Mouse (Mus musculus): ENCODE results near the gene Pak7. TPM values are rescaled to one million over a fixed set of nuclear protein-coding genes. Genes with fewer than 3 reads are reported as not detected.

Gene Pak7
- polyA plus RNA-seq, 1 experiment: 29.2 TPM

DNA sequence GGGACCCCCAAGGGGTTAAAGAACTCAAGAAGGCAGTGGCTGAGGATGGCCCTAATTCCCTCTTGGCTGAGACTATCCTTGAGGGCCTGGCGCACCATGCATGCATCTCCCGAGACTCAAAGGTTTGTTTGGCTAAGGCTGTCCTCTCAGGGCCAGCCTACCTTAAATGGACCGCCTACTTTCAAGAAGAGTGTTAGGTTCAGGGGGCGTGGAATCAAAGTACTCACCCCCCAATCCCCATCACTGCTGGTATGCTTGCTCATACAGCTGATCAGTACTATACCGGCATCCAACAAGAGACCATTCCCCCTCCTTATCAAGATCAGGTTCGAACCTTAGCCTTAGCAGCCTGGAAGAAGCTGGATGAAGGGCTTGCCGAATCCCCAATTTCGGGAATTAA lies 156.5 kb downstream of the Pak7 start:
- no peak for TF ChIP-seq CTCF (IDR thresholded peaks at IDR 0.05; ENCODE audit: extremely low read depth, insufficient read depth, low read length)
- no peak for TF ChIP-seq POLR2A (IDR thresholded peaks at IDR 0.05; ENCODE audit: extremely low read depth, insufficient read depth, low read length)
- Histone ChIP-seq H3K27ac (ENCODE audit: insufficient read depth, low read length) (no peak overlapping the region), H3K4me1 (ENCODE audit: control insufficient read depth, insufficient read depth, low read length) (no peaks in the 10 kb centered on the region), H3K4me3 (ENCODE audit: insufficient read depth, low read length) (no peak overlapping the region)

DNA sequence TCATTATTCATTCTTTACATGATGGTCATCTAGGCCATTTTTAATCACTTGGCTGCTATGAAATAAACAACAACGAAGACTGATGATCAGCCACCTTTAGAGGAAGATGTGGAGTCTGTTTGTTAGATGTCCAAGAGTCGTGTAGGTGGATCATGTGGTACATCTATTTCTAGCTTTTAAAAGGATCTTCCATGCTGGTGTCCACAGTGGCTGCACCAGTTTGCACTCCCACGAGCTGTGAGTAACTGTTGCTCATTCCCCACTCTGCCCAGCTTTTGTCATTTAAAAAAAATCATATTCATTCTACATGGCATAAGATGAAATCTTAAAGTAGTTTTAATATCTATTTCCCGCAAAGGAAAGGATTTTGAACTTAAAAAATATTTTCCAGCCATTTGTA lies 183.7 kb downstream of the Pak7 start:
- TF ChIP-seq CTCF (IDR thresholded peaks at IDR 0.05; ENCODE audit: extremely low read depth, insufficient read depth, low read length) (no peak), POLR2A (IDR thresholded peaks at IDR 0.05; ENCODE audit: extremely low read depth, insufficient read depth, low read length) (no peak)
- Histone ChIP-seq H3K4me3 (ENCODE audit: insufficient read depth, low read length) (no peak overlapping the region), H3K27ac (ENCODE audit: insufficient read depth, low read length) (no peak overlapping the region), H3K4me1 (ENCODE audit: control insufficient read depth, insufficient read depth, low read length) (no peaks in the 10 kb centered on the region)

DNA sequence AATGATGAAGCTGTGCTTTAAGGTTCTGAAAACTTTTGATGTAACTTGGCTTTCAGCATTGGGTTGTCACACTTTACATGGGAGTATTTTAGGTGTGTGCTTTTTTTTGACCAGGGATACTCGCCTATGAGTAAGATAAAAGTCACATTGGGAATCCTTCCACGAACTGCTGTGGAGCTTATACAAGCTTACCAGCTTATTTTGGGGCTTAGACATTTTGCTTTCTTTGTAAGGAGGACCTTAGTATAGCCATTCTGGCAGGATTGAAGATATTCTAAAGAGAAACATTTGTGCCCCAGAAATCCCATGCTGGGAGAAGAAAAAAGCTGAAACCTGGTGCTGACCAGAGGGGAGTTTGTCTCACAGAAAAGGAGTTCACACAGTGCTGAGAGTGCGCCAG lies 212.7 kb downstream of the Pak7 start:
- Histone ChIP-seq H3K4me3 (ENCODE audit: insufficient read depth, low read length) (no peak overlapping the region), H3K27ac (ENCODE audit: insufficient read depth, low read length) (no peak overlapping the region), H3K4me1 (ENCODE audit: control insufficient read depth, insufficient read depth, low read length) (no peaks in the 10 kb centered on the region)
- TF ChIP-seq CTCF (IDR thresholded peaks at IDR 0.05; ENCODE audit: extremely low read depth, insufficient read depth, low read length) (no peak), POLR2A (IDR thresholded peaks at IDR 0.05; ENCODE audit: extremely low read depth, insufficient read depth, low read length) (no peak)

DNA sequence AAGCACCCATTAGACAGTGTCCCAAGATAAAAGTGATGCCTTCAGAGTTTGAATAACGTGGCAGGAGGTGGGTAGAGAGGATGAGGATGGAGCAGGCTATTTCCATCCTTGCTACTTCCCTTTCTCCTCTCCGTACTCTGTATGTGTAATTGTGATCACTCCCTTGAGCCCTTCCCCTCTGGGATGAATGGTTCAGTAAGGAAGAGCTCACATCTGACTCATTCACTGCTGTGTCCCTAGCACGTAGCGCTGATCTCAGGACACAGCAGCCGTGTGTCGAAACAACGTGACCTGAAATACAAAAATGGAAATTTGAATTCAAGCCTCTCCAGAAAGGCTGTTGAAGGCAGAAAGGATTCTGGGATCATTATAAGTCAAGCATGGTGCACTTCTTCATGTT lies 237.0 kb downstream of the Pak7 start:
- peaks cover 4% of the 10 kb centered on the region; the same call in 1 of the 2 replicates for H3K4me1 ChIP-seq (ENCODE audit: control insufficient read depth, insufficient read depth, low read length)
- no peak overlapping the region for H3K4me3 ChIP-seq (ENCODE audit: insufficient read depth, low read length)
- H3K27ac ChIP-seq (ENCODE audit: insufficient read depth, low read length): no peak overlapping the region
- TF ChIP-seq POLR2A (IDR thresholded peaks at IDR 0.05; ENCODE audit: extremely low read depth, insufficient read depth, low read length) (no peak), CTCF (IDR thresholded peaks at IDR 0.05; ENCODE audit: extremely low read depth, insufficient read depth, low read length) (no peak)

DNA sequence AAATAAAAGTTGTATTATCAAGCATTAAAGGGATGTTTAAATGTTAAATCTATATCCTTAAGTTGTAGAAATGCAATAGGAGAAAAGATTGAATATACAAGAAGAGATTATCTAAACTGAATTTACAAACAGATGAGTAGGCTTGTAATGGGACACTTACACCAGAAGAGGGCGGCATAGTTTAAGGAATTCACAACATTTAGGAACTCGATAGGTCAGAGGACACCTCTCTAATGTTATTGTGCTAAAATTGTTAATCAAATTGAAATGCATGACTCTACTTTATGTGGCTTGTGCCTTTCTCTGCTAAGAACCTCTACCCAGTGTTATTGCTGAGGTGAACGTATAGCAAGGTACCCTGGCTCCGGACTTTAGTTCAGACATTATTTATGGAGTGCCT lies 238.2 kb downstream of the Pak7 start:
- H3K4me3 ChIP-seq (ENCODE audit: insufficient read depth, low read length): no peak overlapping the region
- peak; percentile 16; the same call in 1 of the 2 replicates for TF ChIP-seq CTCF (IDR thresholded peaks at IDR 0.05; ENCODE audit: extremely low read depth, insufficient read depth, low read length)
- TF ChIP-seq POLR2A (IDR thresholded peaks at IDR 0.05; ENCODE audit: extremely low read depth, insufficient read depth, low read length): no peak
- H3K4me1 ChIP-seq (ENCODE audit: control insufficient read depth, insufficient read depth, low read length): peaks cover 4% of the 10 kb centered on the region; the same call in 1 of the 2 replicates
- H3K27ac ChIP-seq (ENCODE audit: insufficient read depth, low read length): no peak overlapping the region

DNA sequence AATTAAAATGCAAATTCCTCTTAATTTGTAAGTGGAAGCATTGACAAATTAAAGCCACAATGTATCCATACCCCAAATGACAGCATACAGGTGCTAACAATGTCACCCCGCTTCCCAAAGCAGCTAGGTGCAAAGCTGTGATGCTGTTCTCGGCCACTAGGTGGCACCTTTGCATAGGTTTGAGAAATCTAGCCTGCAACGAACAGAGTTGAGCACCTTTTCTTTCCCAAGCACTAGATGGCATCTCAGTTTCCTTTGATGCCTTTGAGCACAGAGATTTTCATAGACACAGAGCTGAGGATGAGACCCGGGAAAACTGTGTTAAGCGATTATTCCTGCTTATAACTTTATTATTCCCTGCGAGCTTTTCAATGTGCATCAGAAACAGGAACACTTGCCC lies 238.8 kb downstream of the Pak7 start:
- peaks cover 4% of the 10 kb centered on the region; the same call in 1 of the 2 replicates for H3K4me1 ChIP-seq (ENCODE audit: control insufficient read depth, insufficient read depth, low read length)
- H3K27ac ChIP-seq (ENCODE audit: insufficient read depth, low read length): no peak overlapping the region

DNA sequence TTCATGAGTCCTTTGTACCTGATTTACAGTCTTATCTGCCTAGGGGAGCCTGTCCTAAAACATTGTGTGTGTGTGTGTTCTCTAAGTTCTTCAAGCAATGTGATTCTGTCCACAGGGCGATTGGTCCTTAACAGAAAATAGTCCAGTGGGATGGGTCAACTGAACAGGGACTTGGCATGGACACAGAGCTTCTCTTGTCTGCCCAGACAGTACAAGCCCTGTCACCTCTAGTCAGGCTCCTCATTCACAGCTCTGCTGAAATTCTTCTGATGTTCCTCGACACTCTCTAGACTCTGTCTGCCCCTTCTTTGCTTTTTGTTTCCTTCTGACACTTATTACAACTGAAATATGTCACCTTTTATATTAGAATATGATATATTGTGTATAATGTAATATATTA lies 247.0 kb downstream of the Pak7 start:
- TF ChIP-seq POLR2A (IDR thresholded peaks at IDR 0.05; ENCODE audit: extremely low read depth, insufficient read depth, low read length): no peak
- no peak for TF ChIP-seq CTCF (IDR thresholded peaks at IDR 0.05; ENCODE audit: extremely low read depth, insufficient read depth, low read length)
- Histone ChIP-seq H3K4me3 (ENCODE audit: insufficient read depth, low read length) (no peak overlapping the region), H3K4me1 (ENCODE audit: control insufficient read depth, insufficient read depth, low read length) (no peaks in the 10 kb centered on the region), H3K27ac (ENCODE audit: insufficient read depth, low read length) (no peak overlapping the region)

More for the DNA sequence above, 238.8 kb downstream of the Pak7 start:
- H3K4me3 ChIP-seq (ENCODE audit: insufficient read depth, low read length): no peak overlapping the region
- TF ChIP-seq POLR2A (IDR thresholded peaks at IDR 0.05; ENCODE audit: extremely low read depth, insufficient read depth, low read length): no peak
- TF ChIP-seq CTCF (IDR thresholded peaks at IDR 0.05; ENCODE audit: extremely low read depth, insufficient read depth, low read length): peak; percentile 99

DNA sequence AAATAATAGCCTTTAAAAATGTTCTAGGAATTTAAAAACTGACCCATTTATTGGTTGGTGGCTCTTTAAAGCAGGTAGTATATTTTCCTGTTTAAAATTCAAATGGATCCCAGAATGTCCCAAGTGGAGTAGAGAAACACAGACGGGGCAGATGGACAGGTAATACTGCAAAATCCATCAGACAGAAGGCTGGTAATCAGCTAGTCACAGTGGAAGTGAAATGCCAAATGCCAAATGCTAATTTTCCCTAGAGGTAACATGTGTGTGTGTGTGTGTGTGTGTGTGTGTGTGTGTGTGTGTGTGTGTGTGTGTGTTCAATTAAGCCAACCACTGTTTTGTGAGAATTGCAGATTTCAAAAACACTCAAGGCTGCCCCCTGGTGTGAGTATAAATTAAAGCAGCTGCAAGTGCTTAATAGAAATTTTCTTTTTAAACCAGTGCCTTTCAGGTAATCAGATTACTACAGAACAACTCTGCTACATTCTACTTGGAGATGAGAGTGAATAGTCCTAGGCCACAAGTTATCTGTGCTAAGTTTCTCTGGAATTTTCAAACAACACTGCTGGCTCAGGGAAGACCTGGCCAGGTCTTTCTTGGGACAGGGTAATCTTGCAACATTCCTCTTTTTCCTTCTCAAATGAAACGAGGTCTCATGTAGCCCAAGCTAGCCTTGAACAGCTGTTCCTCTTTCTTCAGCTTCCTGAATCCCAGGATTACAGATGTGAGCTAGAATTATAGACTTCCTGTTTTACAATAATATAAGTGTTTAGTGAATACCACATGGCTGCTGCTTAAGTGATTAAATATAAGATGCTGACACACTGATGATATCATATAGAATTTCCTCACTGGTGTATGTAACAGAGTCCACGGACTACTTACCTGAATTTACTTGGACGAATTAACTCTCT lies 248.4 kb downstream of the Pak7 start:
- no peaks in the 10 kb centered on the region for H3K4me1 ChIP-seq (ENCODE audit: control insufficient read depth, insufficient read depth, low read length)
- H3K27ac ChIP-seq (ENCODE audit: insufficient read depth, low read length): no peak overlapping the region
- H3K4me3 ChIP-seq (ENCODE audit: insufficient read depth, low read length): no peak overlapping the region
- TF ChIP-seq POLR2A (IDR thresholded peaks at IDR 0.05; ENCODE audit: extremely low read depth, insufficient read depth, low read length) (no peak), CTCF (IDR thresholded peaks at IDR 0.05; ENCODE audit: extremely low read depth, insufficient read depth, low read length) (0 out of 2 replicates have a peak, but pooled peaks have one; percentile 2)

DNA sequence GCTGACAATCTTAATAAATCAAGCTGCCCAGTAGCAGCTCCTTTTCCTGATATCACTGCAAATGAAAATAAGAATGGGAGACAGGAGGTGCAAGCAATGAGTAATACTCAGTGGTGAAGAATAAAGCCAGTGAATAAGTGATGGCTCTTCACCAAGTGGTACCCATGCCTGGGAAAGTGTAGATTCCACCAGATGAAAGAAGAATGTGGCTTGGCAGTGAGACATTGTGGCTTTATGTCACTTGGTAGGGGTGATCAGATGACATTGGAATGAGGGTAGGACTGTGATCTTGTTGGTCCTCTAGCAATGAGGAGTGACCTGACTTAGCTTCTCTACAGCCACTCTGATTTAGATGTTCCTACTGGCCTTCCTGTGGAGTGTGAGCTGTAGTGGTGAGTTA lies 249.3 kb downstream of the Pak7 start:
- H3K27ac ChIP-seq (ENCODE audit: insufficient read depth, low read length): no peak overlapping the region
- H3K4me1 ChIP-seq (ENCODE audit: control insufficient read depth, insufficient read depth, low read length): no peaks in the 10 kb centered on the region
- TF ChIP-seq CTCF (IDR thresholded peaks at IDR 0.05; ENCODE audit: extremely low read depth, insufficient read depth, low read length): no peak
- no peak overlapping the region for H3K4me3 ChIP-seq (ENCODE audit: insufficient read depth, low read length)

DNA sequence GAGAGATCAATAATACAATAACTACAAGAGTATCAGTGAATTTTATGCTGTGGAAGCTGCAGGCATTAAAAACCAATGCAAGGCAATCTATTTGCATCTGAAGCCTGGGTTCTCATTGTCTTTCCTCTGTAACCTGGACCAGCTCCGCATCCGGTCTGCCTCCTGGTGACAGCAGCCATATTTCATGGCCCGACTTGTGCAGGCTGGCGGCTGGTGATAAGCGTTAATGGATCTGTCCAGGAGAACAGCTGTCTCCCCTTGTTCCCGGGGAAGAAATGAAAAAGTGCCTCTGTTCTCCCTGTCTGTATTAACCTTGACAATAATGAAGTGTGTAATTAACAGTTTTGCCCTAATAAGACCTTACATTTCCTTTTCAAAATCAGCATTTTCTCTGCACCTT lies 265.9 kb downstream of the Pak7 start:
- H3K4me3 ChIP-seq (ENCODE audit: insufficient read depth, low read length): no peak overlapping the region
- TF ChIP-seq CTCF (IDR thresholded peaks at IDR 0.05; ENCODE audit: extremely low read depth, insufficient read depth, low read length) (no peak), POLR2A (IDR thresholded peaks at IDR 0.05; ENCODE audit: extremely low read depth, insufficient read depth, low read length) (no peak)
- no peak overlapping the region for H3K27ac ChIP-seq (ENCODE audit: insufficient read depth, low read length)
- no peaks in the 10 kb centered on the region for H3K4me1 ChIP-seq (ENCODE audit: control insufficient read depth, insufficient read depth, low read length)

Data from cortical plate, adult 2 months (tissue).